Mouse (Mus musculus): ENCODE measurements at regions not wholly inside any gene's neighbourhood (a gene's known extent, or its start where the extent isn't known, plus 50 kb on each side); places are given as distances from the start of the nearest gene placed in this dataset.

GRCm38 (mm10) chr2:46360049-46360712, 1243.0 kb upstream of the Zeb2 start:
- DNase-seq (ENCODE audit: low spot score): no peak

- no peak for DNase-seq (ENCODE audit: low spot score)
Measured at GRCm38 (mm10) chr2:46358225-46358624, 1241.0 kb upstream of the Zeb2 start.

DNA sequence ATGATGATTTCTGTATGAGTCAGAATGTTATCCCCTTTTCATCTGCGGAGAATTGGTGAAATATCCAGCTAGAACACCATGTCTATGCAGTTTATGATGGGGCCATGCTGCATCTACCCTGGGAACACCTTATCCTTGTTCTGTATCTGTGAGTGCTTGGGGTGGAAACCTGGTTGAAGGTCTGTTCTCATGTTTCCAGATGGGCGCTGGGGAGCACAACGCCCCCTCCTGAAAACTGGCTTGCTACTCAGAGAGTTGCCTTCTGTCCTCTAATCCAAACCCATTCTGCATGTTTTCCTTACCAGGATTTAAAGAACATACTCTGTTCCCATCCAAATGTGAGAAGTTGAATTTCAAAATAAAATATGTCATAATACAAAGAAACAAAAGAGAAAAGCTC, 1239.5 kb upstream of the Zeb2 start:
- DNase-seq (ENCODE audit: low spot score): no peak

DNA sequence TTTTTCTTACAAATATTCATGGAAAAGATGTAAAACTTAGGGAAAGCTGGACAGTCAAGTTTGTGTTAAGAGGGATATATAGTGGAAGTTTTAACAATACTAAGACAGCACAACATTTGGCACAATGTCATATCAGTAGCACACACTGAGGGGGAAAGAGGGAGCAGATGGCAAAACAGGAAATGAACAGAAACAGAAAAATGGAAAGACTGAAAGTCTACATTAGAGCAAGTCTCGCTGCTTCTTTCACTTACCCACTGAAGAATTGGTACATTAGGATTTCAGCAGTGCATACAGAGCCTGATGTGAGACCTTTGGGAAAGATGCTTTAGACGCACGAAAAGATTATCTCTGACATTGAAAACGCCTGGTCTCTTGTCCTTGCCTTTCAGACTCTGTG, 1223.5 kb upstream of the Zeb2 start:
- DNase-seq (ENCODE audit: low spot score): no peak

GRCm38 (mm10) chr2:46316666-46317065, 1199.5 kb upstream of the Zeb2 start:
- no peak for DNase-seq (ENCODE audit: low spot score)

- DNase-seq (ENCODE audit: low spot score): no peak
Measured at GRCm38 (mm10) chr2:46315243-46315642, 1198.0 kb upstream of the Zeb2 start.

DNA sequence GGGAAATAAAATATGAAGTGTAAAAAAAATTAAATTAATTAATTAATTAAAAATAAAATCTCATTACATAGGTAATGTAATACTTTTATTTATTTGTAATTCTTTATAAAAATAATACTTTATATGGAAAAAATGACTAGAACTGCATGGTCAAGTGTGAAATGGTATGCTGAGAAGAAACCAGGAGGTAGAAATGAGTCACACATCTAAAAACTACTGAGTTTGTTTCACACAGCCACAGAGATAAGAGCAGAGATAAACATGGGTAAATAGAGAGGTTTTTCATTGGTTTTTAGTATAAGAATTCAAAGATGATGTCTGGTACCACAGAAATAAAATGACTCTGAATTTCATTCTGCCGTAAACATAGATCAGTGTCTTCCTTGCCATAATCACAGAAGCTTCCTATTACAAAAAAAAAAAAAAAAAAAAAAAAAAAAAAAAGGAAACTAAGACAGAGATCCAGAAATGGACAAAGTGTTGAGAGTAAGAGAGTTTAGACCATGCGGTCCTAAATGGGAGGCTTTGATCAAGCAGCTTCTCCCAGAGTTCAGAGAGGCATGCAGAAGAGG, 1190.5 kb upstream of the Zeb2 start:
- no peak for DNase-seq (ENCODE audit: low spot score)

DNA sequence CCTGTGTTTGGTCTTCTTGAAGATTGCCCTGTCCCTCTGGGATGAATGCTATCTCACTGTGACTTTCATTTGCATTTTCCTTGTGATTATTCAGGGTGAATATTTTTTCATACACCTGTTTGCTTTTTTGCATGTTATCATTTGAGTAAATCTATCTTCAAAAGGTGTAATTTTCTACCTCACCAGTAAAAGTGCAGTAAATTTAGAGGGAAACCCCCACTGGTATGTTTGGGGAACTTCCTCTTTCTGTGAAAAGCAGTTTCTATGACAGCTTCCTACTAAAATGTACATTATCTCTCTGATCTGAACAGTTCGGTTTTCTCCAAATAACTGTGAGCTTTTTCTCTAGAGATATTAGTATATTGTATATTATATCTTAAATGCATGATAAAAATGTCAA, 1185.4 kb upstream of the Zeb2 start:
- DNase-seq (ENCODE audit: low spot score): no peak

- DNase-seq (ENCODE audit: low spot score): no peak
Measured at GRCm38 (mm10) chr2:46297274-46297843, 1180.2 kb upstream of the Zeb2 start.

DNA sequence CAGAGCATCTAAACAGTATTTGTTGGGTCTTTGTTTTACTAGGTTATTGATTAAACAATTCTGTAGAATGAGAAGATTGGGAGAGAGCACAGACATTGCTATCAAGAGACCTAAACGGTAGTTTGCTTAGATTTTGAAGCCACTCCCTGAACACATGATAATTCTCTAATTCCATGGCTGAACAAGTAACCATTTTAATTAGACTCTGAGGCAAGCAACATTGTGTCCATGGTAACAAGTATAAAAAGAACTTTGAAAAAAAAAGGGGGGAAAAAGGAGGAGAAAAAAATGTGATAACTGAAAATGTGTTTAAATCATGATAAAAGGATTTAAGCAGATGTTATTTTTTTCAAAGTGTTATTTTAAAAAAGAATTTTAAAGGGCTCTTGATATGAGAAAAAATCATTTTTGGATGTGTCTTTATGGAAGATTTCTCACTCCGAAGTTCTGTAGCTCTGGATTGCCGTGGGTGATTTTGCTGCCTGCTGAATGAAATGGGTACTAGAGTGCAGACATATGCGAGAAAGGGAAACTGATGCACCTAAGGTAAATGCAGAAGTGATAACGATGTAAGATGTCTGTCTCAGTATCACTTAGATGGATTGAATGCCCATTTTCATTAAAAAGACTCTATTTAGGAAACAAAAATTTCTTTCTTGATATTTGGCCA, 1166.9 kb upstream of the Zeb2 start:
- DNase-seq (ENCODE audit: low spot score): no peak

DNA sequence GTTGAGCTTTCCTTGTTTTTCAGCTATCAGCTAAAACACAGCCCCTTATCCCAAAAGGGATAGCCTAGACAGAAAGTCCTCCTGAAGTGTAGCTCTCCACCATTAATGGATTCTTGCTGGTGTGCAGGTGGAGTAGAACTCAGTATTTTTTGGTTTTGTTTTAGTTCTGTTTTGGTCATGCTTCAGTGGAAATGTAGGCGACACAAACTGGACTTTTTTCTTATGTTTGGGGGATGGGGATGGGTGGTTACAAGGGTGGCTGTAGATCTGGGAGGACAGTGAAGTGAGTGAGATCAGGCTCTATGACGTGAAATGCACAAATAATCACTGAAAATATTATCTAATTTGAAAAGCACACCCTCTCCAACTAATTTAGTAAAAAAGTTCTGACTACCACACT, 1163.6 kb upstream of the Zeb2 start:
- DNase-seq (ENCODE audit: low spot score): no peak

- no peak for DNase-seq (ENCODE audit: low spot score)
Measured at GRCm38 (mm10) chr2:46261618-46262017, 1144.4 kb upstream of the Zeb2 start.

- no peak for DNase-seq (ENCODE audit: low spot score)
Measured at GRCm38 (mm10) chr2:46251562-46251961, 1134.4 kb upstream of the Zeb2 start.

DNA sequence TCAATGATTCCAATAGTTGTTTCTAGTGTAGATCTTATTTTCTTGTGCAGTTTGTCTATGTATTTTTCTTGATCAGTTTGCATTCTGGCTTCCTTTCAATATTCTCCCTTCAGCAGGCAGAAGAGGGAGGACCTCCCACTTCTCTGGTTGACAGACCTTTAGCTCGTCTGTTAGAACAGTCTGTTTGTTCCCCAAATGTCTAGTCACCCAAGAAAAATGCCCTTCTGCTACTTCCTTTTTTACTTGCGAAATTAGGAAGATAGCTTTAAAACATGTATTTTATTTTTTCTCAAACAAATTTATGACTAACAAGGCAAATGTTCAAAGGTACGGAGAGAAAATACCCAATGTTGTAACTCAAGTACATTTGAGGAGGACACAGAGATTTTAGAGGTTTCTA, 1128.5 kb upstream of the Zeb2 start:
- no peak for DNase-seq (ENCODE audit: low spot score)

- DNase-seq (ENCODE audit: low spot score): no peak
Measured at GRCm38 (mm10) chr2:46244697-46245096, 1127.5 kb upstream of the Zeb2 start.

GRCm38 (mm10) chr2:46242806-46243205, 1125.6 kb upstream of the Zeb2 start:
- no peak for DNase-seq (ENCODE audit: low spot score)

GRCm38 (mm10) chr2:46239874-46240273, 1122.7 kb upstream of the Zeb2 start:
- DNase-seq (ENCODE audit: low spot score): no peak

GRCm38 (mm10) chr2:46230791-46231450, 1113.7 kb upstream of the Zeb2 start:
- DNase-seq (ENCODE audit: low spot score): no peak

DNA sequence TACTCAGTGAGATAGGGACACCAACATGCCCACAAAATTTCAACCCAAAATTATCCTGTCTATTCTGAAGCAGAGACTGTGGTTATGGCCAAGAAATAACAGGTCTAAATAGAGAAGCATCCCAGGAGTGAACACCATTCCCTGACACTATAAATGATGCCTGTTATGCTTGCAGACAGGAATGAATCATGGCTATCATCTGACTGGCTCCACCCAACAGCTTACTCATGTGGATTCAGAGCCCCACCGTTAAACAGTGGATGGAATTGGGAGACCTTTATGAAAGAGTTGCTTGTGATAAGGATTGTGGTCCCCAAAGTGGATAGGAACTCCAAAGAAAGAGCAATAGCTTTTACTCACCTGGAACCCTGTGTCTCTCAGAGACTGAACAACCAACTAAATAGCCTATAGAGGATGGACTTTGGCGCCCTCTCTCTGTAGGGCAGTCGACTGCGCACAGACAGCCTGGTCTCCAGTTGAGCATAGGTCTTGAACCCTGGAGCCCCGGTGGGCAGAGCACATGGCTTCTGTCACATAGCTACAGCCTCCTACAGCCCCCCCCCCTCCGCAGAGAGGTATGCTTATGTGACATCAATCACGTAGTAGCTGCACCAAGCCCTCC, 1101.3 kb upstream of the Zeb2 start:
- no peak for DNase-seq (ENCODE audit: low spot score)

DNA sequence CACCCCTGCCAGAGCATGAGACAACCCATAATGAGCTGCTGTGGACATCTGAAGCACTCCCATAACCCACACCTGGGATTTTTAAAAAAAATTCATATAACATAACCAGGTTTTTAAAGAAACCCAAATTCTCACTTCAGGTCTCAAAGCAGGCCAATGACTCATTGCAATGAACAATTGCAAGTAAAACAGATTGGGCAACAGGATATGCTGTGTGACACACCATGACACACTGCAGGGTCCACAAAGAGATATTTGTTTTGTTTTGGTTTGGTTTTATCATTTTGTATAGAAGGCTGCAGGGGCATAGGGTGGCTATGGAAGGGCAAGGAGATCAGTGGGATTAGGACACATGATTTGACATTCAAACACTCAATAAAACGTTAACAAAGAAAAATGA, 1082.1 kb upstream of the Zeb2 start:
- DNase-seq (ENCODE audit: low spot score): no peak

GRCm38 (mm10) chr2:46187265-46187888, 1070.2 kb upstream of the Zeb2 start:
- DNase-seq (ENCODE audit: low spot score): no peak

GRCm38 (mm10) chr2:46183241-46183640, 1066.0 kb upstream of the Zeb2 start:
- no peak for DNase-seq (ENCODE audit: low spot score)

Measured in urinary bladder, postnatal 25 days (tissue).